Mouse (Mus musculus) liver, embryonic 12.5 days (tissue): ENCODE data around the gene Lpo. TPM values are rescaled to one million over a fixed set of nuclear protein-coding genes. Genes with fewer than 3 reads are reported as not detected.

Experiments
- ATAC-seq: fragments of 200-750 bp; cut with Nextera tagmentation; 2 replicates; pipeline ENCODE4 v1.8.0; 2017; ENCODE audit warnings: moderate number of reproducible peaks, mild to moderate bottlenecking, moderate library complexity
- H3K27ac ChIP-seq: fragments of 300-500 bp; sonication (generic); 2 replicates; pipeline ENCODE4 v1.5.1; 2016; ENCODE audit warnings: mild to moderate bottlenecking
- H3K27me3 ChIP-seq: fragments of 300-500 bp; sonication (generic); replicated peaks from 2 replicates; pipeline ENCODE4 v1.6.1; 2016; ENCODE audit warnings: mild to moderate bottlenecking, moderate library complexity
- H3K36me3 ChIP-seq: fragments of 300-500 bp; sonication (generic); 2 replicates; pipeline ENCODE4 v1.6.1; 2016; ENCODE audit warnings: mild to moderate bottlenecking, moderate library complexity
- H3K4me1 ChIP-seq: fragments of 300-500 bp; sonication (generic); 2 replicates; pipeline ENCODE4 v1.6.1; 2016
- H3K4me2 ChIP-seq: fragments of 300-500 bp; sonication (generic); 2 replicates; pipeline ENCODE4 v1.6.1; 2016; ENCODE audit warnings: mild to moderate bottlenecking, moderate library complexity
- H3K4me3 ChIP-seq: fragments of 300-500 bp; sonication (generic); 2 replicates; pipeline ENCODE4 v1.5.1; 2016; ENCODE audit warnings: mild to moderate bottlenecking, moderate library complexity
- H3K9ac ChIP-seq: fragments of 300-500 bp; sonication (generic); 2 replicates; pipeline ENCODE4 v1.6.1; 2016; ENCODE audit warnings: mild to moderate bottlenecking, moderate library complexity
- H3K9me3 ChIP-seq: fragments of 300-500 bp; sonication (generic); replicated peaks from 2 replicates; pipeline ENCODE4 v1.6.1; 2016; ENCODE audit warnings: mild to moderate bottlenecking, moderate library complexity
- WGBS: fragments of 180-500 bp; shearing (Covaris S2); methylation state at CpG from one replicate; pipeline ENCODE4 v1.1.7; 2016; ENCODE audit not compliant: insufficient replicate concordance; 5-methylcytosine and 5-hydroxymethylcytosine counted together
- polyA plus RNA-seq: library from polyadenylated mRNA; unstranded; fragments of >200 nt; fragmentation: Nextera tagmentation; extraction: Ambion mirVana; gene quantifications from 2 replicates; pipeline ENCODE4 v1.2.1, GENCODE M21; 2016

Lpo gene
- polyA plus RNA-seq, 1 experiment from 2014 or later: not detected

DNA sequence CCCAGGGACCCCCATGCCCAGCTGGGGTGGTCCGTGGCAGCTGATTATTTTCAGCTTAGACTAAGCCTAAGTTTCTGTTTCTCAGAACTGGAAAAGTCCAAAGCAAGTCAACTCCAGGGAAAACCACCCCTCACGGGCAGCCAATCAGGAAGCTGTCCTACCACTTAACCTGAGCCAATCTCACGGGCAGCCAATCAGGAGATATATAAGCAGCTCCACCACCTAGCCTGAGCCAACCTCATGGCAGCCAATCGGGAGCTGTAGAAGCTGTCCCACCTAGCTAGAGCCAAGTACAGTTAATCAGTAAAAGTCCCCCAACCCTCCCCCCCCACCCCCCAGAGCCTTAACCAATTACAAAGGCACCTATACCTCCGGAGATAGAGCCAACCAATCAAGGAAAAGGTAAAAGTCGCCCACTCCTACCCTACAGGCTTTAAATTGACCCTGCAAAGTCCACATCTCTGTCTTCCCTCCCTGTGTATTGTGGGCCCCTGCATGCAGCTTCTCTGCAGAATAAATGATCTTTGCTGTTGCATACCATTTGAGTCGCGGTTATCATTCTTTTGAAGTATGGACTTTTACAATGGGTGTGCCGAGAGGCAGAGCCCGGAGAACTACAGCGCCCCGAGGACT lies 19.0 kb upstream of the Lpo start:
- Histone ChIP-seq H3K9me3 (no peaks in the 10 kb centered on the region), H3K4me2 (no peak overlapping the region), H3K4me3 (no peak overlapping the region), H3K27me3 (no peaks in the 10 kb centered on the region; the same call in 1 of the 2 replicates), H3K9ac (no peak overlapping the region), H3K27ac (no peak overlapping the region), H3K36me3 (no peaks in the 10 kb centered on the region), H3K4me1 (no peaks in the 10 kb centered on the region)
- WGBS: 71% methylated on average over 12 of the region's 12 CpGs
- no peak for ATAC-seq

DNA sequence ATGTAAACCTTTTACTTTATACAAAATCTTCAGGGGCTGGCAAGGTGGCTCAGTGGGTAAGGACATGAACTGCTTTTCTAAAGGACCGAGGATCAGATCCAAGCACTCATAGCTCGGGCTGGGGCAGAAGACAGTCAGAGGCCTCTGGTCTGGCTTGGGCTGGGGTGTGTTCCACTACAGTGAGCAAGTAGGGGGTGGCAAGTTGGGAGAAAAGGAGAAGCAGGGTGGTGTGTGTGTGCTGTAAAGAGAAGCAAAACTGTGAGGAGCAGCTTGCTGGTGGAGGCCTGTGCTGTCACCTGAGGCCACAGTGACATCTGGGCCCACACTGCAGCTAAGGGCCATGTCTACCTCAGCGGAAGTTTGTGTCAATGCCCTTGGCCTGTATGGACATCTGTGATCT lies 13.3 kb upstream of the Lpo start:
- Histone ChIP-seq H3K27ac (no peak overlapping the region), H3K36me3 (no peaks in the 10 kb centered on the region), H3K4me2 (no peak overlapping the region), H3K4me3 (no peak overlapping the region), H3K27me3 (no peaks in the 10 kb centered on the region), H3K4me1 (no peaks in the 10 kb centered on the region), H3K9me3 (no peaks in the 10 kb centered on the region), H3K9ac (no peak overlapping the region)
- ATAC-seq: no peak
- 57% methylated on average over 3 of the region's 3 CpGs for WGBS

DNA sequence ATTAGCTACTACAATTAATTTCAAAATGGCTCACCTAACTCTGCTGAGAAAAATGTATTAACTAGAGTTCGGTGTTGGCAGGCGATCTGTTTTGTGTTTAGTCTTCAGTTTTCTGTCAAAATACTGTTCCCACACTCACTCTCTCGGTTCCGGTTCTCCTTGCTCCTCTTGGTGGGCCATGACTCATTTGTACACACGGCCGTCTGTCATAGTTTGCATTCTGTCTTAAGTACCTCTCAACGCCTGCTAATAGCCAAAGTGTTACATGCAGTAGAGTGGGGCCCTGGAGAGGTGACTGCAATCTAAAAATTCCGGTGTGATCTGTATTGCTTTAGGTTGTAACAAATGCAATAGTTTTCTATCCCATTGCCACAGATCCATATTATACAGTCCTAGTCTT lies 12.6 kb upstream of the Lpo start:
- no peak for ATAC-seq
- 73% methylated on average over 8 of the region's 8 CpGs for WGBS
- Histone ChIP-seq H3K4me3 (no peak overlapping the region), H3K4me2 (no peak overlapping the region), H3K4me1 (no peaks in the 10 kb centered on the region), H3K9me3 (no peaks in the 10 kb centered on the region), H3K9ac (no peak overlapping the region), H3K27me3 (no peaks in the 10 kb centered on the region), H3K27ac (no peak overlapping the region), H3K36me3 (no peaks in the 10 kb centered on the region)

DNA sequence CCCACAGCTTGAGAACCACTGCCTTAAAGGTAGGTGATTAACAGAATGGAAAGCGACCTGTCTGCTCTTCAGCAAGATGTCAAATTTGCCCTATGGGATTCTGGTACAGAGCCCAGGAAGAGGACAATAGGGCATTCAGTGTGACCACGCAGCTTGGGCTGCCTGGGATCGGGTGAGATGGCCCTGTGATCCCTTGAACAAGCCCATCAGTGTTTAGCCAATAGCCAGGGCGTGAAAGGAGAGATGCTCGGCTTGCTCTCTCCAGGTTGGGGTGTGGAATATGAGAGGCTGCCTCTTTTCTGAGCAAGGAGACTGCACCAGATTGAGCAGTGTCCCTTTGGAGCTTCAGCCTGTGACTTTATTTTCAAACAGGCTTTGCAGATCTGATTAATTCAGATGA lies 6.6 kb downstream of the Lpo start:
- H3K36me3 ChIP-seq: no peaks in the 10 kb centered on the region
- H3K27me3 ChIP-seq: peaks cover 48% of the 10 kb centered on the region
- no peak overlapping the region for H3K27ac ChIP-seq
- no peak for ATAC-seq
- H3K4me1 ChIP-seq: peaks cover 4% of the 10 kb centered on the region; the same call in 1 of the 2 replicates
- 64% methylated on average over 5 of the region's 5 CpGs for WGBS
- H3K9ac ChIP-seq: no peak overlapping the region
- H3K9me3 ChIP-seq: no peaks in the 10 kb centered on the region
- no peak overlapping the region for H3K4me2 ChIP-seq
- no peak overlapping the region for H3K4me3 ChIP-seq

DNA sequence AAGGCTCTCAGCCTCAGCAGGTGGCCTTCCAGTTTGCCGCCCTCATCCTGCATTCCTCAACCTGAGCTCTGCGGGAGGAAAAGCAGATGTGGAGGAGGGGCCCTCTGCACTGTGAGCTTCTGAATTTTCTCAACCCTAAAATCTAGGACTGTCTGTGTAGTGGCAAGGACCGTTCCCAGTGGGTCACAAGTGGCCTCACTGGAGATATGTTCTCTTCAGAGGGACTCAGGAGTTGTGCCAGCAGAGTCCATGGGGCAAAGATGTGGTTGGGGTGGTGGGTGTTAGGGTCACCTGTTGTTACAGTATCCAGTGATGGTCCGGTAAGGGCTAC lies 10.7 kb downstream of the Lpo start:
- Histone ChIP-seq H3K9me3 (no peaks in the 10 kb centered on the region), H3K27me3 (peaks cover 39% of the 10 kb centered on the region), H3K4me3 (peak overlapping the region; percentile 34; the same call in 1 of the 2 replicates), H3K36me3 (no peaks in the 10 kb centered on the region), H3K4me2 (peak overlapping the region; percentile 61), H3K4me1 (peaks cover 4% of the 10 kb centered on the region; the same call in 1 of the 2 replicates), H3K27ac (no peak overlapping the region), H3K9ac (no peak overlapping the region)
- no peak for ATAC-seq
- WGBS: 35% methylated on average over 4 of the region's 4 CpGs

DNA sequence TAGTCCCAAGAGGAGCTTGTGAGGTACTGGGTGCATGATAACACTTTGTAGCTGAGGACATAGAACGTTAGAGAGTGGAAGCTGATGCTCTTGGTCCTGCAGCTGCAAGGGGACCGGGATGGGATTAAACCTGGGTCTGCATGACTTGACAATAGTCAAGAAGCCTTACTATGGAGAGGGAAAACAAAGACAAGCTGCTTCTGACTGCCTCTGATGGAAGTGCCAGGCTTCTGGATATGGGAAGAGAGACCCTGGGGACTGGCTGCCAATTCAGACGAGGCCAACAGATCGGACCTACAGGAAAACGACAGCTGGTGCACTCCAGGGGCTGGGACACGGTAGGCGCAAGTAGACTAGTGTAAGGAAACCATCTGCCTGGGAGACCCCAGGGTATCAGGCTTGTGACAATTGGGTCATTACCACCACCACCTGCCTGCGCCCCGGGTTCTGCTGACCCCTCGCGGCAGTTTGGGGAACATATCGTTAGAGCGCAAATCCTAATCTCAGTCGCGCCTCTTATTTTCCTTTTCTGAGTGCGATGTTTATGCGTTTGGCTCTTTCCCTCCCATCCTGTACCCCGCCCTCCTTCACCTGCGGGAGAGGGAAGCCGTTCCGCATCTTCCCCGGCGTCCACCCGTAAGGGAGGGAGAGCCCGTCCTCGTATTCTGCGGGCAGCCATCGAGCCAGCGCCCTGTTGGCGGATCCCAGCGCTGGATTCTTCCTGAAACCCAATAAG lies 11.2 kb downstream of the Lpo start:
- Histone ChIP-seq H3K4me1 (peaks cover 4% of the 10 kb centered on the region; the same call in 1 of the 2 replicates), H3K4me2 (peak overlapping the region; percentile 61), H3K27ac (no peak overlapping the region), H3K9ac (no peak overlapping the region), H3K27me3 (peaks cover 35% of the 10 kb centered on the region), H3K9me3 (no peaks in the 10 kb centered on the region), H3K4me3 (peak overlapping the region; percentile 34; the same call in 1 of the 2 replicates), H3K36me3 (no peaks in the 10 kb centered on the region)
- 4% methylated on average over 31 of the region's 31 CpGs for WGBS
- no peak for ATAC-seq

DNA sequence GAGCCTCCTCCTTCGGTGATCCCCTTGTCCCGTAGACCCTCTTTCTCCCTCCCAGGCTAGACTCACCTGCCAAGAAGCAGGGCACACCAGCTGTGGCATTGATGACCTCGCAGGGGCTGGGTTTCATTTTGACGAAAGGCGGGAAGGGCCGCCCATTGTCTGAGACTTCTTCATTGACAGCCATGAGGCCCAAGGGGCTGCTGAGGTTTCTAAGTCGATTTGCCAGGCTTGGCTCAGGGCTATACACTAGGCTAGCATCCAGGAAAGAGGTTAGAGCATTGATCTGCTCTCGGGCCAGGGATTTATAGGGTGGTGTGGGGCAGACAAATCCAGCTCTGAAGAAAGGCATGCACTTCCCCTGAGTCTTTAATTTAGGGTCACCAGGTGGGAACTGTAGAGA lies 13.3 kb downstream of the Lpo start:
- Histone ChIP-seq H3K9me3 (no peaks in the 10 kb centered on the region), H3K9ac (no peak overlapping the region), H3K4me3 (no peak overlapping the region), H3K36me3 (no peaks in the 10 kb centered on the region), H3K4me2 (no peak overlapping the region), H3K27ac (no peak overlapping the region), H3K4me1 (peaks cover 4% of the 10 kb centered on the region; the same call in 1 of the 2 replicates), H3K27me3 (peaks cover 30% of the 10 kb centered on the region)
- 65% methylated on average over 8 of the region's 8 CpGs for WGBS
- ATAC-seq: no peak

DNA sequence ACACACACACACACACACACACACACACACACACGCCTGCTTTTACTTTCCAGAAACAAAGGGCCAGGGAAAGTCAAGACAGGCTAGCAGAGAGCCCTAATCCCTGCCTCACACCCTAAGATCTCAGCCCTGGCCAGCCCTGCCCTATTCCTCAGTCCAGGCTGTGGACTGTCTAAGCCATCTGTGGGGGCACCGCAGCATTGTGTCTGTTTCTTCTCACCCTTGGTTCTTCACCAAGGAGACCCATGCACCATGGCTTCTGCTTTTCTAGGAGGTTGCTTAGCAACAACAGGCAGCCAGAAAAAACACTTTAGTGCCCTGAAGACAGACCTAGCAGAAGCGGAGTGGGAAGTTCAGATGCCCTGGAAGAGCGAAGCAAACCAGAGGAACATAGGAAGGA lies 16.7 kb downstream of the Lpo start:
- 34% methylated on average over 4 of the region's 4 CpGs for WGBS
- H3K4me3 ChIP-seq: no peak overlapping the region
- no peaks in the 10 kb centered on the region for H3K4me1 ChIP-seq
- no peak overlapping the region for H3K9ac ChIP-seq
- H3K27ac ChIP-seq: no peak overlapping the region
- H3K4me2 ChIP-seq: no peak overlapping the region
- H3K36me3 ChIP-seq: no peaks in the 10 kb centered on the region
- peaks cover 10% of the 10 kb centered on the region for H3K27me3 ChIP-seq
- no peak for ATAC-seq
- no peaks in the 10 kb centered on the region for H3K9me3 ChIP-seq

DNA sequence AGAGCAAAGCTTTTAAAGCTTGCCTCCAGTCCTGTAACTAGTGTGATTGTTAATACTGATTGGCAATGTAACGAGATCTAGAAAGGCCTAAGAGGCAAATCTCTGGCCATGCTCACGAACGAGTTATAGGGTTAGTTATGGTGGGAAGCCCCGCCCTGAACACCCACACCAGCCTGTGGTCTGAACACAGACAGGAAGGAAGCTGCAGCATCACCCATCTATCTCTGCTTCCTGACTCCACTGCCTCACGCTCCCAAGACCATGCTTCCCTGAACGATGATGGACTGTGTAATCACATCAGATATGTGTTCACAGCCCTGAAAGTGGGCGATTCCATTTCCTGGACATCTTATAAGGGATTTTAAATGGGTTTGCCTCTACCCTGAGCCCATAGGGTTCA lies 19.9 kb downstream of the Lpo start:
- H3K27ac ChIP-seq: no peak overlapping the region
- no peak for ATAC-seq
- H3K4me3 ChIP-seq: no peak overlapping the region
- H3K4me2 ChIP-seq: no peak overlapping the region
- no peaks in the 10 kb centered on the region for H3K9me3 ChIP-seq
- no peak overlapping the region for H3K9ac ChIP-seq
- 19% methylated on average over 7 of the region's 7 CpGs for WGBS
- H3K4me1 ChIP-seq: no peaks in the 10 kb centered on the region
- H3K27me3 ChIP-seq: no peaks in the 10 kb centered on the region; the same call in 1 of the 2 replicates
- no peaks in the 10 kb centered on the region for H3K36me3 ChIP-seq

DNA sequence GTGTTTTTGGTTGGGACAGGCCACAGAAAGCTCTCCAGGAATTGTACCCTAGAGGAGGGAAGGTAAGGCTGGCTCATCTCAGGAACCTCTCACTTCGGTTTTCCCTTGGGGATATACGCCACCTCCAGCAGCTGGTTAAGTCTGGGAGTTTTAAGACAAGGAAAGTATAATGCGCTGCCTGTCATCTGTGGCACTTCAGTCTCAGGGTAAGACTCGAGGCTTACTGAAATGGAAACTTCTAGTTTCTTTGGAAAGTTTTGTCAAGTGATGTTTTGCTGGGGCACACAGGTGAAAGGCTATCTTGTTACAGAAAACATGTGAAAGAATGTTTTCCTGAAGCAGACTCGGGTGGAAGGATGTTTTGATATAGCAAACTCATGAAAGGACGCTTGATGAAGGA lies 20.7 kb downstream of the Lpo start:
- Histone ChIP-seq H3K9me3 (no peaks in the 10 kb centered on the region), H3K4me2 (no peak overlapping the region), H3K27me3 (no peaks in the 10 kb centered on the region; the same call in 1 of the 2 replicates), H3K9ac (no peak overlapping the region), H3K4me3 (no peak overlapping the region), H3K36me3 (no peaks in the 10 kb centered on the region), H3K4me1 (no peaks in the 10 kb centered on the region), H3K27ac (no peak overlapping the region)
- ATAC-seq: no peak
- WGBS: 63% methylated on average over 6 of the region's 6 CpGs

DNA sequence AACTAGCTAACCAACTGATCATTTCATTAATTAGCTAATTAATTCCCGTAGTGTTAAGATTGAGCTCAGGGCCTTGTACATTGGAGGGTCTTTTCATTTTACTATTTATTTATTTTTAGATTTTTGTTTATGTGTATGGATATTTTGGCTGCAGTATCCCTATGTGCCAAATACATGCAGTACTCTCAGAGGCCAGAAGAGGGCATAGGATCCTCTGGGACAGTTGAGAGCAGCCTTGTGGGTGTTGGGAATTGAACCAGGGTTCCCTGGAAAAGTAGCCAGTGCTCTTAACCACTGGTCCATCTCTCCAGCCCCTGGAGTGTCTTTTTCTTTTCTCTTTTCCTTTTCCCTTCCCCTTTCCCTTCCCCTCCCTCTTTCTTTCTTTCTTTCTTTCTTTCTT lies 22.6 kb downstream of the Lpo start:
- Histone ChIP-seq H3K27me3 (no peaks in the 10 kb centered on the region; the same call in 1 of the 2 replicates), H3K9me3 (no peaks in the 10 kb centered on the region), H3K27ac (no peak overlapping the region), H3K36me3 (no peaks in the 10 kb centered on the region), H3K4me1 (no peaks in the 10 kb centered on the region), H3K9ac (no peak overlapping the region), H3K4me2 (no peak overlapping the region), H3K4me3 (no peak overlapping the region)
- ATAC-seq: no peak
- WGBS: 46% methylated on average over 1 of the region's 1 CpGs

DNA sequence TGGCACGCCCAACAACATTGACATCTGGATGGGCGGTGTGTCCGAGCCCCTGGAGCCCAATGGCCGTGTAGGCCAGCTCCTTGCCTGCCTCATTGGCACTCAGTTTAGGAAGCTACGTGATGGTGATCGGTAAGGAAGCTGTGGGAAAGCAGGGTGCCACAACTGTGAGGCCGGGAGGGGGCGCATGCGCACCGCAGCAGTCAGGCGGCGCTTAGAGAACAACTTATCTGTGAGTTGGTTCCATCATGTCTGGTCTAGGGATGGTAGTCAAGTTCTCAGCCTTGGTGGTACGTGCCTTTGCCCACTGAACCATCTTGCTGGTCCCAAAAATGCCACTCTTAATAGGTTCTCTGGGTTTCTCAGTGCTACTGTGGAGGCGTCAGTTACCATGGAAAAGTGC lies 25.5 kb downstream of the Lpo start:
- ATAC-seq: no peak
- Histone ChIP-seq H3K36me3 (no peaks in the 10 kb centered on the region), H3K9me3 (no peaks in the 10 kb centered on the region), H3K27ac (no peak overlapping the region), H3K4me2 (no peak overlapping the region), H3K4me3 (no peak overlapping the region), H3K27me3 (no peaks in the 10 kb centered on the region), H3K4me1 (no peaks in the 10 kb centered on the region), H3K9ac (no peak overlapping the region)
- WGBS: 57% methylated on average over 14 of the region's 14 CpGs
